Mouse (Mus musculus) 416B (cell line): ENCODE measurements around the gene Bfsp1.
A peak's percentile ranks its signal among the peaks of the same experiment; 100 is the strongest.

ENCODE experiments used
- DNase-seq: peaks from one replicate; pipeline ENCODE4 v3.0.0; 2011; ENCODE audit warnings: low read depth

Gene Bfsp1

GRCm38 (mm10) chr2:143853447-143853846, 9.5 kb downstream of the Bfsp1 start:
- DNase-seq, result peak; percentile 66

GRCm38 (mm10) chr2:143852295-143853275, 10.4 kb downstream of the Bfsp1 start:
- DNase-seq, result no peak

GRCm38 (mm10) chr2:143851354-143852221, 11.4 kb downstream of the Bfsp1 start:
- no peak for DNase-seq

- no peak for DNase-seq
Measured at GRCm38 (mm10) chr2:143847291-143847690, 15.7 kb downstream of the Bfsp1 start.

- DNase-seq, result no peak
Measured at GRCm38 (mm10) chr2:143846799-143847198, 16.2 kb downstream of the Bfsp1 start.

- DNase-seq, result no peak
Measured at GRCm38 (mm10) chr2:143844779-143845178, 18.2 kb downstream of the Bfsp1 start.

- no peak for DNase-seq
Measured at GRCm38 (mm10) chr2:143841536-143841935, 21.4 kb downstream of the Bfsp1 start.

GRCm38 (mm10) chr2:143840895-143841294, 22.1 kb downstream of the Bfsp1 start:
- DNase-seq, result no peak

GRCm38 (mm10) chr2:143839458-143839857, 23.5 kb downstream of the Bfsp1 start:
- DNase-seq, result no peak

GRCm38 (mm10) chr2:143838698-143839097, 24.3 kb downstream of the Bfsp1 start:
- peak; percentile 74 for DNase-seq

- peak; percentile 81 for DNase-seq
Measured at GRCm38 (mm10) chr2:143837291-143837701, 25.7 kb downstream of the Bfsp1 start.

- peak; percentile 24 for DNase-seq
Measured at GRCm38 (mm10) chr2:143835820-143836219, 27.2 kb downstream of the Bfsp1 start.

- peak; percentile 44 for DNase-seq
Measured at GRCm38 (mm10) chr2:143834082-143834481, 28.9 kb downstream of the Bfsp1 start.

- no peak for DNase-seq
Measured at GRCm38 (mm10) chr2:143832721-143833120, 30.3 kb downstream of the Bfsp1 start.

GRCm38 (mm10) chr2:143831645-143832044, 31.3 kb downstream of the Bfsp1 start:
- DNase-seq, result no peak

GRCm38 (mm10) chr2:143813461-143813860, 49.5 kb downstream of the Bfsp1 start:
- no peak for DNase-seq

GRCm38 (mm10) chr2:143812262-143812661, 50.7 kb downstream of the Bfsp1 start:
- no peak for DNase-seq

GRCm38 (mm10) chr2:143808789-143809188, 54.2 kb downstream of the Bfsp1 start:
- DNase-seq, result no peak

- DNase-seq, result no peak
Measured at GRCm38 (mm10) chr2:143806924-143807664, 55.9 kb downstream of the Bfsp1 start.

GRCm38 (mm10) chr2:143806140-143806923, 56.6 kb downstream of the Bfsp1 start:
- no peak for DNase-seq

GRCm38 (mm10) chr2:143801097-143801496, 61.9 kb downstream of the Bfsp1 start:
- no peak for DNase-seq
